Mouse (Mus musculus) brain, embryonic 14.5 days (tissue): ENCODE measurements around the gene Actr3.

ENCODE experiments used
- CTCF ChIP-seq: fragments of 200-500 bp; IDR thresholded peaks from 2 replicates; pipeline ENCODE4 v1.5.1; 2012; ENCODE audit warnings: inconsistent platforms, mild to moderate bottlenecking, moderate library complexity, borderline replicate concordance; ENCODE audit not compliant: insufficient read depth, insufficient read length; ENCODE audit errors: extremely low read depth
- POLR2A ChIP-seq: fragments of 200-500 bp; IDR thresholded peaks from 2 replicates; pipeline ENCODE4 v1.6.1; 2012; ENCODE audit warnings: mild to moderate bottlenecking, inconsistent platforms, borderline replicate concordance; ENCODE audit not compliant: poor library complexity, insufficient read depth, insufficient read length, severe bottlenecking; ENCODE audit errors: extremely low read depth

GRCm38 (mm10) chr1:125407220-125407619, 28.3 kb downstream of the Actr3 start:
- TF ChIP-seq CTCF (no peak), POLR2A (no peak)
